Mouse (Mus musculus): ENCODE results near the gene Cfap97d1. TPM values are rescaled to one million over a fixed set of nuclear protein-coding genes. Genes with fewer than 3 reads are reported as not detected.

The Cfap97d1 gene
- polyA plus RNA-seq, 1 experiment = not detected

DNA sequence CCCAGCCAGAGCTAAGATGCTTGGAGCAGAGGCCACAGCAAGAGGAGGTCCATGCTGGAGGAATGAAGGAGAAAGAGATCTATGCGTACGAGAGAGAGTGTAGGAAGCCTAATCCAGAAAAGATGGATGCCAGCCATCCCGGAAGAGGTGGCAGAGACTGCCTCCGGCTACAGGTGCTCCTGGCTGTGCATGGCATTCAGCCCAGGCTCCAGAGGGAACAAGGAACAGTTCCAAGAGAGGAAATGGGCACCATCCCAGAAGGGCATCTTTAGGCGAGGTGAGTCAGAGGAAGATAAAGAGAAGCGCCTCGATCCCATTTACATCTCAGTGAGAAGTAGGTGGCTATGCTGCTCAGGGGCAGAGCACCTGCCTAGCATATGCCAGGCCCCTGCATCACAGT is 47.1 kb downstream of the Cfap97d1 start:
- DNase-seq = peak; percentile 99 to 100
- TF ChIP-seq POLR2A (IDR thresholded peaks at IDR 0.05; ENCODE audit: borderline replicate concordance, insufficient read depth, low read length) (peak; percentile 36; the same call in 1 of the 2 replicates), CTCF (IDR thresholded peaks at IDR 0.05; ENCODE audit: borderline replicate concordance, insufficient read depth, low read depth, low read length) (no peak)
- H3K27ac ChIP-seq (ENCODE audit: insufficient read depth, low read length) = peak overlapping the region; percentile 94
- H3K4me1 ChIP-seq (ENCODE audit: control insufficient read depth, insufficient read depth, low read length) = peaks cover 42% of the 10 kb centered on the region
- H3K27me3 ChIP-seq (ENCODE audit: control insufficient read depth, insufficient read depth, low read length) = no peaks in the 10 kb centered on the region
- H3K4me3 ChIP-seq (replicated peaks; ENCODE audit: insufficient read depth, low read depth, low read length) = peak overlapping the region; percentile 1
- 5% methylated on average over 7 of the region's 7 CpGs for WGBS

DNA sequence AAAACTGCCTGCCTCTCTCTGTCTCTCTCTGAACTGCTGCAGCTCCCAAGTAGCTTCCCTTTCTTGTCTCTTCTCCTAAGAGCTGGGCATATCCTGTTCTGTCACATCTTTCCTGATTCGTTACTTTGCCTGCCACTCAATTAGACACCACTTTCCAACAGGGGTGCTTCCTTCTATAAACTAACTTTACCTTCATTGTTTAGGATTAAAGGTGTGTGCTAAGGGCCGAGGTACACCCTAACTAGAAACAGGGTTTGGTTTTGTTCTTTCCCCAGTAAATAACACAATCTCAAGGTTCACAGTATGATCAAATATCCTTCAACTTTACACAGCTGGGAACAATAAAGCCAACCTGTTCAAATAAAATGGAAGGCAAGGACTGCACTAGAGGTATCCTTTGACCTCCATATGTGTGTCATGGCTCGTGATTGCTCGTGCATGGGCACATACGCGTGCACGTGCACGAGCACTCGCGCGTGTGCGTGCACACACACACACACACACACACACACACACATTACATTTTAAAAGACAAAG is 49.0 kb downstream of the Cfap97d1 start:
- Histone ChIP-seq H3K4me3 (replicated peaks; ENCODE audit: insufficient read depth, low read depth, low read length) (no peak overlapping the region), H3K27me3 (ENCODE audit: control insufficient read depth, insufficient read depth, low read length) (no peaks in the 10 kb centered on the region), H3K27ac (ENCODE audit: insufficient read depth, low read length) (peak overlapping the region; percentile 74; the same call in 1 of the 2 replicates), H3K4me1 (ENCODE audit: control insufficient read depth, insufficient read depth, low read length) (peaks cover 47% of the 10 kb centered on the region)
- DNase-seq = no peak
- no peak for TF ChIP-seq POLR2A (IDR thresholded peaks at IDR 0.05; ENCODE audit: borderline replicate concordance, insufficient read depth, low read length)
- no peak for TF ChIP-seq CTCF (IDR thresholded peaks at IDR 0.05; ENCODE audit: borderline replicate concordance, insufficient read depth, low read depth, low read length)
- WGBS = 92% methylated on average over 12 of the region's 12 CpGs

DNA sequence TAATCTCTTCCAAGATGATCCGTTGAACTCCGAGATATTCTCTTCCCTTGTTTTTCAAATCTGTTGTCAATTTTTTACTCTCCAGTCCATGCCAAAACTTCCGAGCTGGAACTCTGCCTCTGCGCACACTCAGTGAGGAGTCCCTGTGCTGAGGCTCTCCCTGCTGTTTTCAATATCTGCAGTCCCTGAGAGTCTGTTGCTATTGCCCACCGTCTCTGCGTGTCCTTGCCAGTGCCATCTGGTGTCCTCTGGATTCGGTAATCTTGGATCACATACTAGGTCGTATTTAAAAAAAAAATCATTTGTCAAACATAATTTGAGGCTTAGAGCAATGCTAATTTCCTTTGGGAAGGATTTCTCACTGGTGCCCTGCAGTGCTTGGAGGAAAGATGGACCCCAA is 50.8 kb downstream of the Cfap97d1 start:
- H3K27ac ChIP-seq (ENCODE audit: insufficient read depth, low read length) = peak overlapping the region; percentile 84
- peak; percentile 87 to 94 for DNase-seq

DNA sequence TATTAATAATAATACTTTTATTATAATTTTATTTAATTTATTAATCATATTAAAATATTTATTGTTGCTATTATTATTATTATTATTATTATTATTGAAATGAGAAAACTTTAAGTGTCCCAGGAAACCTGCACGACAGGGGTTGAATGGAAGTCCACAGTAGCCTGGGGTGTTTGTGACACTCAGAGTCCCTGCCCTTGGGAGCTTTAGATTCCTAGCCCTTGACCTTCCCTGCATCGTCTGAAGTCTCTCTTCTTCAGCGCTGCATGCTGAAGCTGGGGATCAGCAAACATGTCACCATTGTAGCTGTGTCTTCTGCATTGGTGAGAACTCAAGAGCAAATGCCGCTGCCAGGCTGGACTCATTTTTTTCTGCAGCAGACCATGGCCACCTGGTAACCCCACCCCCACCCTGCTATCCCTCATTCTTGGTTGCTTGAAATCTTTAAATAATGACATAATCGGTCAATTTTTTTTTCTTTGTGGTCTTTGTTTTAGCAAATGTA is 51.4 kb downstream of the Cfap97d1 start:
- WGBS = 24% methylated on average over 5 of the region's 5 CpGs
- peaks cover 42% of the 10 kb centered on the region for H3K4me1 ChIP-seq (ENCODE audit: control insufficient read depth, insufficient read depth, low read length)
- no peak for DNase-seq
- no peak overlapping the region for H3K4me3 ChIP-seq (replicated peaks; ENCODE audit: insufficient read depth, low read depth, low read length)
- peak overlapping the region; percentile 96 for H3K27ac ChIP-seq (ENCODE audit: insufficient read depth, low read length)
- TF ChIP-seq POLR2A (IDR thresholded peaks at IDR 0.05; ENCODE audit: borderline replicate concordance, insufficient read depth, low read length) (no peak), CTCF (IDR thresholded peaks at IDR 0.05; ENCODE audit: borderline replicate concordance, insufficient read depth, low read depth, low read length) (no peak)
- no peaks in the 10 kb centered on the region for H3K27me3 ChIP-seq (ENCODE audit: control insufficient read depth, insufficient read depth, low read length)

More for the DNA sequence above, 50.8 kb downstream of the Cfap97d1 start:
- peak overlapping the region; percentile 25 for H3K4me3 ChIP-seq (replicated peaks; ENCODE audit: insufficient read depth, low read depth, low read length)
- H3K27me3 ChIP-seq (ENCODE audit: control insufficient read depth, insufficient read depth, low read length) = no peaks in the 10 kb centered on the region
- TF ChIP-seq CTCF (IDR thresholded peaks at IDR 0.05; ENCODE audit: borderline replicate concordance, insufficient read depth, low read depth, low read length) (no peak), POLR2A (IDR thresholded peaks at IDR 0.05; ENCODE audit: borderline replicate concordance, insufficient read depth, low read length) (peak; percentile 21; the same call in 1 of the 2 replicates)
- 3% methylated on average over 8 of the region's 8 CpGs for WGBS
- peaks cover 48% of the 10 kb centered on the region for H3K4me1 ChIP-seq (ENCODE audit: control insufficient read depth, insufficient read depth, low read length)

DNA sequence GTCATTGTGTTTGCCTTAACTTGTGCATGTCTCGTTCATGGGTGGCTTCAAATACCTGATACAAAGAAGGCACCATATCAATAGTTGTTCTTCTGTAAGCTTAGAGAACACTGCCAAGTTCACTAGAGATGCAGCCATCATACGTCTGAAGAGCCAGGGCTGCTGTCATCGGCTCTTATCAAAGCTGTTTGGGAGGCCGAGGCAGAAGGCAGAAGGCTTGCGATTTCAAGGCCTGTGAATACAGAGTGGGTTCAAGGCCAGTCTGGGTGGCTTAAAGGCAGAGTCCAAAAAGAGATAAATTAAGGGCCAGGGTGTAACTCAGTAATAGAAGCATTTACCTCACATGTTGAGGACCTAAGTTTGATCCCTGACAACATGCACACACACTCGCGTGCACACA is 52.3 kb downstream of the Cfap97d1 start:
- no peak for TF ChIP-seq POLR2A (IDR thresholded peaks at IDR 0.05; ENCODE audit: borderline replicate concordance, insufficient read depth, low read length)
- TF ChIP-seq CTCF (IDR thresholded peaks at IDR 0.05; ENCODE audit: borderline replicate concordance, insufficient read depth, low read depth, low read length) = no peak
- no peak overlapping the region for H3K4me3 ChIP-seq (replicated peaks; ENCODE audit: insufficient read depth, low read depth, low read length)
- peaks cover 40% of the 10 kb centered on the region for H3K4me1 ChIP-seq (ENCODE audit: control insufficient read depth, insufficient read depth, low read length)
- no peaks in the 10 kb centered on the region for H3K27me3 ChIP-seq (ENCODE audit: control insufficient read depth, insufficient read depth, low read length)
- no peak for DNase-seq
- WGBS = 69% methylated on average over 7 of the region's 7 CpGs
- H3K27ac ChIP-seq (ENCODE audit: insufficient read depth, low read length) = no peak overlapping the region

DNA sequence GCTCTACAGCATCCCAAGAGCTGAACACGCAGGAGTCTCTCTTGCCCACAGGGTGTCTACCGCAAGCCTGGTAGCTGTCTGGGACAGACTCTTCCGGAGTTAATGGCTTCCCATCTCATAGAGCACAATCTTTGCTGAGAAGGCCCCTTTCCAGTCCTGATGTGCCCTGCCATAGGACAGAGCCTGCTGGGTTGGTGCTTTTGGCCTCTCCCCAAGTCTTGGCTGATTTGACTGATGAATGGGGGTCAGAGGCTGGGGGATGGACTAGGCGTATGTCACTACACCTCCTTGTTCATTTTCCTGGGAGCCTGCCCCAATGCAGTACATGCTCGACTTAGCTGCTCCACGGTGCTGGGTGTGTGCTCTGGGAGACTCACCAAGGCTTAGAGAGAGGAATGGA is 53.7 kb downstream of the Cfap97d1 start:
- no peaks in the 10 kb centered on the region for H3K27me3 ChIP-seq (ENCODE audit: control insufficient read depth, insufficient read depth, low read length)
- H3K27ac ChIP-seq (ENCODE audit: insufficient read depth, low read length) = no peak overlapping the region
- WGBS = 50% methylated on average over 6 of the region's 6 CpGs
- H3K4me1 ChIP-seq (ENCODE audit: control insufficient read depth, insufficient read depth, low read length) = peaks cover 32% of the 10 kb centered on the region
- no peak overlapping the region for H3K4me3 ChIP-seq (replicated peaks; ENCODE audit: insufficient read depth, low read depth, low read length)
- TF ChIP-seq CTCF (IDR thresholded peaks at IDR 0.05; ENCODE audit: borderline replicate concordance, insufficient read depth, low read depth, low read length) (no peak), POLR2A (IDR thresholded peaks at IDR 0.05; ENCODE audit: borderline replicate concordance, insufficient read depth, low read length) (no peak)
- peak in 1 of 2 experiments; percentile 31 for DNase-seq

DNA sequence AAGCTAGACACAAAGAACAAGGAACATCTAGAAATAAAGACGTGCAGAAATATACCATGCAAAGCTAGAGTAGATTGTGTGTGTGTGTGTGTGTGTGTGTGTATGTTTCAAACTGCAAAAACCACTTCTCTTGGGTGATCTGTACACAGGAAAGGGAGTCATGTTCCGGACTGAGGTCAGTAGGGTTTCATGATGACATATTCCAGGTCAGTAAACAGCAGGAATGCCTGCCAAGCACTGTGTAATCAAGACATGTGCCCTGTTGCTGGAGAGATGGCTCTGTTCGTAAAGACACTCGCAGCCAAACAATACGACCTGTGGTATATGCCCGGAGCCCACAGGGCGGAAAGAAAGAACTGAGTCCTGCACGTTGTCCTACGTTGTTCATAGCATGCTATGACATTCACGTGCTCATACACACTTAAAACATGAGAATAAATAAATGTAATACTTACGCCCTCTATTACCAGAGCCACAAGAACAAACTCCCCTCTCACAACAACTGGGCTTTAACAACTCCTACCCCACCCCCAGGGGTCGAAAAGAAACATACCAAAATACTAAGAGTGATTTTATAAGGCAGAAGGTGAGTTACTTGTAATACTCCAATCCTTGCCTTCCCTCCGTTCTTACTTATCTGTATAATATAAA is 55.5 kb downstream of the Cfap97d1 start:
- Histone ChIP-seq H3K27me3 (ENCODE audit: control insufficient read depth, insufficient read depth, low read length) (no peaks in the 10 kb centered on the region), H3K4me3 (replicated peaks; ENCODE audit: insufficient read depth, low read depth, low read length) (no peak overlapping the region), H3K4me1 (ENCODE audit: control insufficient read depth, insufficient read depth, low read length) (peaks cover 24% of the 10 kb centered on the region), H3K27ac (ENCODE audit: insufficient read depth, low read length) (no peak overlapping the region)
- 57% methylated on average over 13 of the region's 13 CpGs for WGBS
- TF ChIP-seq CTCF (IDR thresholded peaks at IDR 0.05; ENCODE audit: borderline replicate concordance, insufficient read depth, low read depth, low read length) (no peak), POLR2A (IDR thresholded peaks at IDR 0.05; ENCODE audit: borderline replicate concordance, insufficient read depth, low read length) (no peak)
- no peak for DNase-seq

DNA sequence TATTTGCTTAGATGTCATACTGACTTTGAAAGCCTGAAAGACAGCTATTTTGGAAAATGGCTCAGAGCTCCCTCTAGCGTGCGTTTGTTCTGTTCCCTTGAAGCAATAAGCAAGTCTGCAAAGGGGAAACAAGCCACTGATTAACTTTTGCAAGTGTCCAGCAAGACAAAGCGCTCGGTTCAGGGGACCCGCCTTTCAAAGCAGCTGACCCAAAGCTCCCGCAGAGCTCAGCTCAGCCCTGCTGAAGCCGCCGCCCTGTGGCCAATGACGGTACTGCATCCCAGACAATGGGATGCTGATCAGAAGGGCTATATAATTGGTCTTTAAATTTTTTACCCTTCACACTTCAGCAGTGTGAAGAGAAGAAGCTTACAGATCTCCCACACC is 56.1 kb downstream of the Cfap97d1 start:
- Histone ChIP-seq H3K4me3 (replicated peaks; ENCODE audit: insufficient read depth, low read depth, low read length) (no peak overlapping the region), H3K27ac (ENCODE audit: insufficient read depth, low read length) (no peak overlapping the region), H3K27me3 (ENCODE audit: control insufficient read depth, insufficient read depth, low read length) (no peaks in the 10 kb centered on the region), H3K4me1 (ENCODE audit: control insufficient read depth, insufficient read depth, low read length) (peaks cover 24% of the 10 kb centered on the region)
- 0% methylated on average over 9 of the region's 9 CpGs for WGBS
- peak; percentile 79 to 88 for DNase-seq
- TF ChIP-seq POLR2A (IDR thresholded peaks at IDR 0.05; ENCODE audit: borderline replicate concordance, insufficient read depth, low read length) = no peak
- peak; percentile 83 for TF ChIP-seq CTCF (IDR thresholded peaks at IDR 0.05; ENCODE audit: borderline replicate concordance, insufficient read depth, low read depth, low read length)

Data from cerebellum, adult 2 months (tissue).